Mouse (Mus musculus) brain, adult 2 months (tissue): ENCODE results near the gene Dot1l.

Experiments used
- DNase-seq: peaks from one replicate; pipeline ENCODE4 v3.0.0; 2011; ENCODE audit warnings: low read depth, low spot score

Dot1l gene

DNA sequence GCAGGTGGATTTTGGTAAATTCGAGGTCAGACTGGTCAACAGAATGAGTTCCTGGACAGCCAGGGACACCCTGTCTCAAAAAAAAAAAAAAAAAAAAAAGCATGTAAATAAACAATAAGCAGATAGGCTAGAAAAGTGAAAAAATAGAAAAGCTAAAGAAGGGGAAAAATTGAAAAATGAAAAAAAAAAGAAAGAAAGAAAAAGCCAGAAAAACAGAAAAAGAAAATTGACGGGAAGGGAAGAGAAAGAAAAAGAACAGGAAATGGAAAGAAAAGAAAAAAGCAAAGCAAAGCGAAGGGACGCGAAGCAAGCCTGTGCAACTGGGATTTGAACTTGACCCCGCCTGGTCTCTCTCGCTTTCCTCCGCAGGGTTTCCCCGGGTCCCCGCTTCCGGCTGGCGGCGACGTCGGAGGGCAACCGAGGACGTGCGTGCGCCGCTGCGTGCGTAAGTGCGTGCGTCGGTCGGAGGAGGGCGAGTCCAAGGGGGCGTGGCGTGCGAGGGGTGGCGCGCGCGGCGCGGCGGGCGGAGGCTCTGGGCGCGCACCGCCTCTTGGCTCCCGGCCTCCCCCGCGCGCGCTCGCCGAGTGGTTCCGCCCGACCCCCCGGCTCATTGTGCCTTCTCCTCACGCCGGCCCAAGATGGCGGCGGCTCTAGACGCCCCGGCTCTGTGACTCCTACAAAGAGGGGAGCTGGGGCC, at the start of gene Dot1l:
Gene Dot1l, plus strand, starts transcription at position 613 of the 697 bp plus-strand sequence.
- DNase-seq, result peak; percentile 99

DNA sequence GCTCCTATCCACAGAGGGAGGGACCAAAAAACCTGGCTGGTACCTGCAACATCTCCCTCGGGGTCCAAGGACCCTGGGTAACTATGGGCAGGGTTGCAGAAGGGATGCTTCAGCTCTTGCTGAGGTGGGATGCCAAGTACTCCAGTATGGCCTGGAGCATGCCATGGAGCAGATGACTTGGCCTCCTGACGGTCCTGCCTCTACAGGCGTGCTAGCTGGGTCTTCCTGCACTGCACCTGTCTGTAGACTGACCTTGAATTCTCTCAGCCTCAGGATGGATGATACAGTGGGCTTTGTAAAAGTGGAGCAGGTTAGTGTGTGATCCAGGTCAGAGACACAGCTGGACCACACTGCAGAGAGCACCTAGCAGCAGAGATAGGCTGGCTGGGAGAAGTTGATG, 49.5 kb upstream of the Dot1l start:
- DNase-seq, result no peak

DNA sequence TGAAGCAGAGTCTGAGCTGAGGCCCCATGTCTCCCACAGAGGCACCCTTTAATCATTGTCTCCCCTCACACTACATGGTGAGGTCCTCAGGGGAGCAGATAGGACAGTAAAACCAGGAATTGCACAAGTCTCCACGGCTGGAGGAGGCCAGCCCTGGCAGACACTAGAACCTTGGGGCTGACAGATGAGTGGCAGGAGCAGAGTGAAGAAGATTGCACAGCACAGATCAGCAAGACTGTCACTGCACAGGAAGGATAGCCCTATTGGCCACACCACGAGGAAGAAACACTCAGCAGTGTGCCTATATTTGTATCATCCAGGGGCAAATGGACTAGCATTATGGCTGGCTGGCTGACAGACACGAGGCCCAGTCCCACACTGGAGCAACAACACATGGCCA, 44.2 kb upstream of the Dot1l start:
- DNase-seq, result no peak

DNA sequence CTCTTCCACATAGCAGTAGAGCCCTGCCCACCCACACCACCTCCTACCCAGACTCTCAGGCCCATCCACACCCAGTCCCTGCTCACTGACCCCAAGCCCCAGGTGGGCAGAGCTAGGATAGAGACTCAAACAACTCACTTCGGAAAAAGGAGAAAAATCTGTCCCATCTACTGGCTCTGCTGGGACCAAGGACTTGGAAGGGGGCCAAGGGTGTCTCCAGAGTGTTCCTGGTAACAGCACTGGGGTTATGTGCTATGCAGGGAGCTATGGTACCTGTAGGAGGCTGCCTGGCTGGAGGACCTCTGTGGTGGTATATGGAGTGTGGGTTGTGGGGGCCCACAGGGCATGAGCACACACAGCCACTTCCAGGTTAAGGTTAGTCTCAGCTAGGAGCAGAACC, 37.7 kb upstream of the Dot1l start:
- DNase-seq, result no peak

DNA sequence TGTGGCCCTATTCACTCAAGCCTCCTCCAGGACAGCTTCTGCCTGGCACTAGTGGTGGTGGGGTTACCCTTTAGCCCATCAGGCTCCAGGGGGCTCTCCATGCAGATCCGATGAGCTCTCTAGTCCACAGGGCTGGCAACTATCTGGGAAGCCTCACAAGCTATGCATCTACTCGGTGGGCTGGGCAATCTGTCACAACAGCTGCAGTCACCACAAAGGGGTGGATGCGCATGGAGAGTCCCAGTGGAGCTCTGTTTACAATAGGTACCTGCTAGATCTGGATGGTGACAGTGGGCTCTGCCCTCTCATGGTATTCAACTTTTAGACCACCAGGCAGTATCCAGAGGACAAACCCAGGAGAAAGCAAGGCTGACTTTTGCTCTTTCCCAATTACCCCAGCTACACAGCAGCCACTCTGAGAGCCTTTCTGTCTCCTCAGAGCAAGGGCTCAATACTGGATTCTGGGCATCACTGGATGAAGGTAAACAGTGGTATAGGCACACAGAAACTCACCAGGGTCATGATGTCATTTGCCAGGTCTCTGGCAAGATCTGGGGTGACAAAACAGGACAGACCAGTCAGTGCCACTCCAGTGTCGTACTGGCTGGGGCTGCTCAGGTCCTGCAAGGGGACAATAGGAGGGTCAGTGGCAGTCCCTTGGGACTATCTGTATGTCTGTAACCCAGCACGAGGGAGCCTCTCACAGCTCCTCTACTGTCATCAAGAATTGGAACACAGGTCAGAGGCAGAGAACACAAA, 27.5 kb upstream of the Dot1l start:
- DNase-seq, result no peak

DNA sequence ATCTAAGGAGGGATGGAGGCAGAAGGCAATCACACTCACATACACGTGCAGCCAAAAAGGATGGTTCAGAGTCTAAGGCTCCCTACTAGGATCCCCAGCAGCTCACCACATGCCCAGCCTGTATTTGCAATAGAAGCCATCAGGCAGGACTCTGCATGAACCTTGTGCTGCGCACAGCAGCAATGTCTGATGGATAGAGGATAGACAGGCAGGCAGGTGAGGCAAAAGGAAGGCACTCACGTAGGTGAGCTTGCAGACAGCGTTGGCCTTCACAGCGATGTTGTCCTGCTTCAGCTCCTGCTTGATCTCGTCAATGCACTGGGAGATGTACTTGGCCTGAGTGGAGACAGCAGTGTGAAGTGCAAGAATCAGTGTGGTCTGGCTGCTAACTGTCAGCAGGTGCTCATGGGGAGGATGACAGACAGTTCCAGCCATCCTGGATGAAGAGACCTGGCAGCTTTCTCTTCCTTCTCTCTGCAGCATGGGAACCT, 22.4 kb upstream of the Dot1l start:
- DNase-seq, result peak; percentile 73

DNA sequence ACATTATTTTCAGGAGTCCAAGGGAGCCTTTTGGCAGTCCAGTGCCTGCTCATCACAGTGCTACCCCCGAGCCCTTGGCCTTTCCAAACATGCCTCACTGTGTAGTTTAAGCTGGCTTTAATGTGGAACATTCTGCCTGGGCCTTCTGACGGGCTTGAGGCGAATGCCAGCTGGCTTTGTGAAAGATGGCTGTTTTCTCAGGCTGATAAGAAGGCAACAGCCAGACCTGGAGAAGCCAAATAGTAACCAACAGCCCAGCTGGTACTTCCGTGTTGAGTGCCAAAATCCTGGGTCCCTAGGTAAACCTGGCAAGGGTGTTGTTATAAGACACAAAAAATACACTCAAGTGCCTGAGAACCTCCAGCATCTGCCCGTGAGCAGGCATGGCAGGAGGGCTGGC, 18.3 kb upstream of the Dot1l start:
- DNase-seq, result peak; percentile 93

DNA sequence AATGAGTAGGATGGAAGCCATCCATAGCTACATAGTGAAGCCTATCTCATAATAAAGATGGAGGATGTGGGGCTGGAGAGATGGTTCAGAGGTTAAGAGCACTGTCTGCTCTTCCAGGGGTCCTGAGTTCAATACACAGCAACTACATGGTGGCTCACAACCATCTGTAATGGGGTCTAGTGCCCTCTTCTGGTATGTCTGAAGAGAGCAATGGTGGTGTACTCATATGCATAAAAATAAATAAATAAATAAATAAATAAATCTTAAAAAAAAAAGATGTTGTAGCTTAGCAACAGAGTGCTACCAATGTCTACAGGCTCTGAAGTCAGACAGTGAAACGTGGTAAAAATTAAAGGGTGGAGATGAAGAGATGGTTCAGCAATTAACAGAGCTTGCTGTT, 16.3 kb upstream of the Dot1l start:
- DNase-seq, result no peak

DNA sequence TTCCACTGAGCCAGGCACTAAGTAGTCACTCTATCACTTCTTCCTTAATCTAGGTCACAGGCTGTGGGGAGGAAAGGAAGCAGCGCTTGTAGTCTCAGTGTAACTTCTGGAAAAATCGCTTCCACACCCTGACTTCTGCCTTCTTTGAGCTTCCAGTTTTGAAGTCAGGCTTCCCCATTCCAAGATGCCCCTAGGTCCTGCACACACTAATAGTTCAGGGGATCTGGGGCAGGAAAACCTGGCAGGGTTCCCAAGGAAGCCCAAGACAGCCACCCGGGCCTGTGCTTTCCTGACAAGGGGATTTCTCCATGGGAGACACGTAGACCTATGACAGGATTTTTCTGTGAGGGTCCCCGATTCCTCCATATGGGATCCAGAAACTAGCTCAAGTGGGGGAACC, 13.9 kb upstream of the Dot1l start:
- peak; percentile 43 for DNase-seq

DNA sequence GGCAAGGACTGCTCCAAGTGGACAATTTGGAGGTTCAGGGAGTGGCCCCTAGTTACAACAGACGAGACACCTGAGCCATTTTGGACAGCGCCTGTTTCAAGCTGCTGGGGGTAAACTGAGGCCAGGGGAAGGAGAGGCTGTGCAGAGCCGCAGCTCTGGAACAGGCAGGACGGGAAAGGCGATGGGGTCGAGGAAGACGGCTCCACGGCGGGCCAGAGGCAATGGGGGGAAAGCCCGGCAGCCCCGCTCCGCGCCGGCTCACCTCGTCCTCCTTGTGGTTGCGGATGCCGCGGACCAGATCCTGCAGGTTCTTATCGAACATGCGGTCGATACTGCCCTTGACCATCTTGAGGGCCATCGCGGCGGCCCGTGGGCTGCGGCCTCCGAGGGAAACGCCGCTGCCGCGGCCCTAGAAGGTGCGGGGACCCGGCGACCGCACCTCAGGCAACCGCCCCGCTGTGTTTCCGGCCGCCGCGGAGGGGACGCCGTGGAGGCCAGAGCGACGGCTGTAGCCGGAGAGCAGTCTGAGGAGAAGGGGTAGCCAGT, 13.3 kb upstream of the Dot1l start:
- no peak for DNase-seq

DNA sequence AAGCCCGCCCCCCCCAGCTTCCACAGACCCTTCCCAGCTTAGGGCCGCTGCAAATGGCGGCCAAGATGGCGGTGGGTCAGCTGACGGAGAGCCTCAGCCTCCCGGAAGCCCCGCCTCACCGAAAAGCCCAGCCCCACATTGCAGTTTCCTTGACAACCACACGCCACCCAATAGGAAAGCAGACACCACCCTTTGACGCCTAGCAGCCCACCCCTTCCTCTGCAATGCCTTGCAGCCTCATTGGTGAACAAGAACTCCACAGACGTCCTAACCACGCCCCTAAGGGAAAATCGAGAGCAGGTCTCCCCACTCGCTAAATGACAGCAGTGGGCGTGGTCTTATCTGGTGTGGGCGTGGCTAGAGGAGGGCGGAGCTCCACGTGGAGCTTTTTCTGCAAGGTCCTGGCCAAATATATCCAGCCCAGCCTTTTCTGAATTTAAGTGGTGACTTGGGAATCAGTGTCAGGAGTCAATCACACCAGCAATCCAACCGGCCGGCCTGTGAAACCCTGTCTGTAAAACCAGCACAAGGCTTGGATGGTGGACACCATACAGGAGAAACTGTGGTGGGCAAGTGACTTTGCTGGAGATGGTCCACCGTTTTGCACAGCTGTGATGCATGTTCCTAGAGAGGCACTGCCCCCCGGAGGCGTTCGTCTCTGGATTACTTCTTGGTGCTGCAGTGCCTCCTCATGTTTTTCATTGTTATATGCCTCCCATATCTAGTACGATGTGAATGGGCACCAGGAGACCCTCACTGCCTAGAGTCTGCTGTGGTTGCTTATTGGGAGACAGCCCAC, 12.6 kb upstream of the Dot1l start, which contains the start of gene Ap3d1:
Gene Ap3d1, minus strand, starts transcription at position 85 of the 799 bp plus-strand sequence.
- DNase-seq, result peak; percentile 100

DNA sequence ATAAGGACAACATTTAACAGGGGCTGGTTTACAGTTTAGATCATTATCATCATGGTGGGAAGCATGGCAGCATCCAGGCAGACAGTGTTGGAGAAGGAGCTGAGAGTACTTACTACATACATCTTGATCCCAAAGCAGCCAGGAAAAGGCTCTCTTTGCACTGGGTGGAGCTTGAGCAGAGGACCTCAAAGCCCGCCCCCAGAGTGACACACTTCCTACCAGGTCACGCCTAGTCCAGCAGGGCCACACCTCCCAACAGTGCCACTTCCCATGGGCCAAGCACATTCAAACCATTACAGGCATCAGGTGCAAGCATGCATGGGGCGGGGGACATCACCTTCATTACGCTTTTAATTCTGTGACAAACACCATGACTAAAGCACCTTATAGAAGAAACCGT, 10.7 kb upstream of the Dot1l start:
- DNase-seq, result no peak

DNA sequence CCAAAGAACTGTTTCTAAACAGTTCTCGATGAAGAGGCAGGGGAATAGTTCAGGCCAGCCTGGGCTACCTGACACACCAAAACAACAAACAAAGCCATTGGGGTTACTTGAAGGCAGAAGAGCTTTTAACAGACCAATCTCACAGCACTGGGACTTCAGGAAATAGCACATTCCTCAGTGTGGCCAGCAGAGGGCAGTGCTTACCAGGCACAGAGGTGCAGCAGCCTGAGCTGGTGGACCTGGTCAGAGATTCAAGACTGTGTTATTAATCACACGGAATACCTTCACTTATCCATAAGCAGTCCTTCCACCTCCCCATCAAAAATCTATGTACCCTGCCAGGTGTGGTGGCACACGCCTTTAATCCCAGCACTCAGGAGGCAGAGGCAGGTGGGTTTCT, 7.6 kb upstream of the Dot1l start:
- DNase-seq, result peak; percentile 94

DNA sequence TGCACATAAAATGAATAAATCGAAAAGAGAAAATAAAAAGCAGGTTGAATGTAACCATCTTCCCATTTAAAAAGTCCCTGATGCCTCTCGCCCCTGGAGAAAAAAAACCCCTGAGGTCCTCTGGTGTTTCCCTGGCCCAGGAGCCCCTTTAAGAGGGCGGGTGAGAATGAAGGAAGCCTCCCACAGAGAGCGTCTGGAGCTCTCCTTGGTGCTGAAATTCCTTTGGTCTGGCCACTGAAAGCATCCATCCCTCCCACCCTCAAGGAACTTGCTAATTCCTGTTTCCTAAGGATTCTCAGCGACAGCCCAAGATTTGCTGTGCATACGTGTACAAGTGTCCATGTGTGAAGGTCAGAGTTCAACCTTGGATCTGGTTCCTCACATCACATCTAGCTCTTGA, 6.4 kb upstream of the Dot1l start:
- no peak for DNase-seq

DNA sequence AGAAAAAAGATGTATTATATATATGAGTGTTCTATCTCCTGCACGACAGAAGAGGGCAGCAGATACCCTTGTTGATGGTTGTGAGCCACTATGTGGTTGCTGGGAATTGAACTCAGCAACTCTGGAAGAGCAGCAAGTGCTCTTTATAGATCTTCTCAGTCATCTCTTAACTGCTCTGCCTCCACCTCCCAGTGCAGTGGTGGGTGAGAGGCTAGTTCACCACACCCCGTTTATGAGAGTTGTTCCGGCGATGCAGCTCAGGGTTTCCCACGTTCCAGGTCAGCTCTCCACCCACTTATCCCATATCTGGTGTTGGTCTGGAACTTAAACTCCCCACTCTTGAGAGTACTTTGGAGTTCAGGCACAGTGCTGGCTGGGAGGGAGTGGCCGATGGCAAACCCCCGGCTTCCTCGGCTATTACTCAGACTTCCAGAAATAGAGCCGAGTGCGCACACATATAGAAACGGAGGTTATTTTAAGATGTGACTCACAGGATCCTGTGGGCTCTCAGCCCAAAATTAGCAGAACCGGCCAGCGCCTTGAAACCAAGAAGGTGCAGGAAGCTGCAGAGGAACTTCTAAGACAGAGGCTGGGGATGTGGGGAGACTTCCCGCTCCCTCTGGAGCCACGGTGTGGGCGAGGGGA, 3.7 kb upstream of the Dot1l start:
- DNase-seq, result peak; percentile 95

DNA sequence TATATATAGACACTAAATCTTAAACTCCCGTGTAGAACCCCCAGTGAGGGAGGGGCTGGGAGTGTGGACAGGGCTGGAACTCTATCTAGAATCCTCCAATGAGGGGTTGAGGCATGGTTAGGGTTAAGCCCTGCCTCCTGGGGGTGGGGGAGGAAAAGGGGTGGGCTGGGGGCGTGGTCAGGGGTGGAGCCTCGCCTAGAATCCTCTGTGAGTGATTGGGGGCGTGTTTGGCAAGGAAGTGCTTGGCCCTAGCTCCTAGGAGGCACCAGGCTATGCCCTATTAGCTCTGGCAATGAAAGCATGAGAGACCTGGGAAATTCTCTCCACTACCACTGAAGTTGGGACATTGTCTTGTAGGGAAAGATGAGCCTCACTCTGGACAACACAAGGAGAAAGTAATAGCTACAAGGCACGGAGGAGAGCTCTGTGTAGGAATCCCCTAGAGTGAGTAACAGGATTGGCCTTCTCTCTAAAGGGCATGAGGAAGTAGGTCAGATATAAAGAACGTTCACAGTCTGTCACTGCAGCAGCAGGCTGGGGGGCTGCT, 2.9 kb upstream of the Dot1l start:
- DNase-seq, result peak; percentile 77

DNA sequence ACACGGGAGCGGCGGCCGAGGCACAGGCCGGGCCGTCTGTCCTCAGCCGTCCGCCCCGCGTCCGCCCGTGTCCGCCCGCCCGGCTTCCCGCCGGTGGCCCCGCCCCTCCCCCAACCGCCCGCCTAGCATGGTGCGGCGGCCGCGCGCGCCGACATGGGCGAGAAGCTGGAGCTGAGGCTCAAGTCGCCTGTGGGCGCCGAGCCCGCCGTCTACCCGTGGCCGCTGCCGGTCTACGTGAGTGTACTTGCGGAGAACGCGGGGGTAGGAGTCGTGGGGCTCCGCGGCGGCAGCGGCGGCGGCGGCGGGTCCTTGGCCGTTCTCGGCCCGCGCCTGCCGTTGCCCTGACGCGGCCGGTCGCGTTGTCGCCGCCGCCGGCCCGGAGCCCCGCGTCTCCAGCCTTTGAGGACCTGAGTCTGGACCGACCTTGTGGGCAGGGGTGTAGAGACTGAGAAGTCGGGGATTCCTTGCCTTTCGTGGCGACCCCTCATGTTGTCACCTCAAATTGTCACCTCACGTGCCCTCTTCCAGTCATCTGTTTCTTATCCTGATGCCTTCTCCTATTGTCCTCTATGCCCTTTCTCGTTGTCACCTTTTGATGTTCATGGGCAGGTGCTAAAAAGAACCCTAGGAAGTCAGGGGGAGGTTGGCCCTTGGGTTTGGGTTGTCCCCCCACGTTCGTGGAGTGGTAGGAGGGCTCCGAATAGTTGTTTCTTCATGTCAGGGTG, 447 bp downstream of the Dot1l start:
- DNase-seq, result no peak

DNA sequence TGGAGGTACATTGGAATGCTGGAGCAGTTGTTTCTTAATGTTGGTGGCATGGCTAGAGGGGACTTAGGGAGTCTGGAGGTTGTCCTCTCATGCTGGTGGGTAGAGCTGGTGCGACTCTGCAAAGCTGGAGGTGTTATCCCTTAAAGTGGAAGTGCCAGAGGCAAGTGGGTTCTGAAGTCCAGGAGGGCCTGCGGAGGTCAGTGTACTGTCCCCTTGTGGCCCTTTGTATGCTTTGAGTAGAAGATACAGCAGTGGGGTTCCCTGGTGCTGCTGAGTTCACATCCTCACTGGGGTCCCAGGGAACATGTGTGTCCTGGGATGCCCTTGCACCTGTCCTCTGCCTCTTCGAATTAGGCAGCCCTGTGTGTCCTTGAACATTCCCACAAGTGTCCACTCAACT, 1.1 kb downstream of the Dot1l start:
- DNase-seq, result no peak

DNA sequence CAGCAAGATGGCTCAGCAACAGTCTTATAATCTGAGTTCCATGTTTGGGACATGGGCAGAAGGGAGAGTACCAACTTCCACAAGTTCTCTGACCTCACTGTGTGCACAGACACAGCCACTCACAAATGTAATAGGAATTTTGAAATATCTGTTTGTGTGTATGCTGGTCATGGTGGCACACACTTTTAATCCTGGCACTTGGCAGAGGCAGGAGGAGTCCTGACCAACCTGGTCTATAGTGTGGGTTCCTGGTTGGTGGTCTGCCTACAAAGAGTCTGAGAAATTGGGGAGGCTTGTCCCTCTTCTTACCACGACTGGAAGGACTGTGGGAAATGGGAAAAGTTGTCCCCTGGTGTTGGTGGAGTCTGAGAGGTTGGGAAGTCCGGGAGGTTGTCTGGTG, 1.5 kb downstream of the Dot1l start:
- no peak for DNase-seq

DNA sequence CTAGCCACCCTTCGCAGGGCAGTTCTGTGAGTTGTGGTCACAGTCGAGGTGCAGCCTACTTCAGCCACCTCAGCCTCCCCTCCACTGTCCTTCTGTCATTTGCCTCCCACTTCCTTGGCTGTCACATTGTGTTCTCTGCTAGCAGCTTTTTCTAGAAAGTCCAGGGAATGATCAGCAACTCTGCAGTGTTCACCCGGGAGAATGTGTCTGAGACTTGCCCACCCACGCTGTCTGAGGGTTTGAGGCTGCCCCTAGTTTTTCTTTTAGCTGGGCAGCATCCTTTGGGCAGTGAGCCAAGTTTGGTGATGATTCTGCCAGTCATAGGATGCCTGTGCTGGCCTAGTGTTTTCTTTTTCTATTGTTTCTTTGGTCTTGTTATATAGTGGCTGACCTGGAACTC, 2.0 kb downstream of the Dot1l start:
- peak; percentile 78 for DNase-seq
